Mouse (Mus musculus) MEL (cell line): ENCODE measurements around the gene Creb5.

Experiments
- CTCF ChIP-seq, 3 experiments: IDR thresholded peaks in 2 of 3; conservative IDR thresholded peaks in 1 of 3; 2 replicates each; pipeline ENCODE4 v1.5.1; 2011 to 2012; ENCODE audit warnings: low read length in 3 of 3, low read depth in 2 of 3, mild to moderate bottlenecking in 2 of 3, improper control_type of control experiment in 1 of 3, inconsistent platforms in 1 of 3, mixed read lengths in 1 of 3, moderate library complexity in 1 of 3; ENCODE audit not compliant: control insufficient read depth in 1 of 3, insufficient read depth in 1 of 3, poor library complexity in 1 of 3, severe bottlenecking in 1 of 3
- EP300 ChIP-seq, 2 experiments: IDR thresholded peaks; 2 replicates each; pipeline ENCODE4 v1.6.1; 2011; ENCODE audit warnings: improper control_type of control experiment in 2 of 2, low read length in 2 of 2, low read depth in 1 of 2, mild to moderate bottlenecking in 1 of 2
- RCOR1 ChIP-seq: IDR thresholded peaks from 2 replicates; pipeline ENCODE4 v1.6.1; 2012; ENCODE audit warnings: low read depth, mild to moderate bottlenecking, inconsistent platforms, low read length, improper control_type of control experiment
- SIN3A ChIP-seq: IDR thresholded peaks from 2 replicates; pipeline ENCODE4 v1.6.1; 2012; ENCODE audit warnings: low read length, improper control_type of control experiment, inconsistent platforms
- TCF12 ChIP-seq: IDR thresholded peaks from 2 replicates; pipeline ENCODE4 v1.6.1; 2014; ENCODE audit warnings: low read depth, mild to moderate bottlenecking, inconsistent platforms, low read length, improper control_type of control experiment, moderate library complexity

DNA sequence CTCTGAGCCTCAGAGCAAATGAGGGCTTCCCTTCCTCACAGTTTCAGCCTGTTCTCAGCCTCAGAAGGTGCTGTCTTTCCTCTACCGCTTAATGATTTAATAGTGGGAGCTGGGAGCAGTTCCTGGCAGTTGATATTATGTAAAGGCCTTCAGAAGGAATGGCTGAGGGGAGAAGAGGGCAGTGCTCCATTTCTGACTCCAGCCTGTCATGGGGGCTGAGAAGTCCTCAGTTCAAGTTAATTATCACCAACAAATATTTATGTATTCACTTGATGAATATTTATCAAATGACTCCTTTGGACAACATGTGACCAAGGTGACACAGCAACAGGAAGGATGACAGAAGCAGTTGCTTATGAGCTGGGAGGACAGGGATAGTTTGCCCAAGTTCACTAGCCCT is 214.2 kb downstream of the Creb5 start:
- no peak for TF ChIP-seq TCF12
- no peak for TF ChIP-seq SIN3A
- no peak for TF ChIP-seq EP300 (IDR thresholded peaks at IDR 0.05; ENCODE audit: low read depth in 1 of 2, low read length in 2 of 2)
- TF ChIP-seq RCOR1 = no peak
- TF ChIP-seq CTCF (IDR thresholded peaks at IDR 0.05 in 2 of 3, conservative IDR thresholded peaks at IDR 0.05 in 1 of 3; ENCODE audit: control insufficient read depth in 1 of 3, insufficient read depth in 1 of 3, low read depth in 2 of 3, low read length in 3 of 3, poor library complexity in 1 of 3, severe bottlenecking in 1 of 3) = no peak
